In genomic region chr14:25346813-25347610, GRCm38 (mm10) we compare ENCODE assay signal across 9 mouse cellular contexts.
A peak's percentile ranks its signal among the peaks of the same experiment; 100 is the strongest.
DNase-seq lines count a peak whose midpoint lies in the region; ATAC-seq and TF ChIP-seq lines count a peak whose summit lies in the region.
"Had no signal": no experiment of that assay in that cellular context is flagged by ENCODE, and none has a peak within 500 bp of the region (broad histone marks: within the 10 kb centered on the region; RNA-seq: fewer than 3 reads in every experiment).

No protein-coding gene starts in this region.

- peak; percentile 35 for DNase-seq in embryonic facial prominence, embryonic 11.5 days (ENCODE audit: low spot score)
- DNase-seq in embryonic facial prominence, embryonic 10.5 days (ENCODE audit: low spot score): no peak
- peak; percentile 51 to 64 for DNase-seq in kidney, postnatal 36 days
- no peak for DNase-seq in kidney, adult 18-20 months
- peak; percentile 77 to 88 for DNase-seq in cerebellum, adult 2 months
- DNase-seq in left cerebral cortex, postnatal 36 days (ENCODE audit: low spot score in 2 of 2): peak; percentile 66 to 74
- DNase-seq in lung, adult 2 months: no peak
- DNase-seq in hindbrain, embryonic 11.5 days (ENCODE audit: low spot score): no peak
- DNase-seq: B cell, adult 2 months had no signal

- H3K4me1 ChIP-seq in embryonic facial prominence, embryonic 11.5 days (ENCODE audit: control insufficient read depth, insufficient read depth, low read length): peaks cover 7% of the 10 kb centered on the region; the same call in 1 of the 2 replicates
- peaks cover 54% of the 10 kb centered on the region for H3K4me1 ChIP-seq in embryonic facial prominence, embryonic 10.5 days
- H3K4me1 ChIP-seq in cerebellum, adult 2 months (ENCODE audit: control insufficient read depth, insufficient read depth, low read length): peaks cover 32% of the 10 kb centered on the region
- H3K4me1 ChIP-seq in lung, adult 2 months (ENCODE audit: control insufficient read depth, insufficient read depth, low read length): peaks cover 13% of the 10 kb centered on the region
- peaks cover under 1% of the 10 kb centered on the region; the same call in 1 of the 2 replicates for H3K4me1 ChIP-seq in hindbrain, embryonic 11.5 days (replicated peaks; ENCODE audit: control insufficient read depth, insufficient read depth, low read length)

- intact Hi-C loops in left cerebral cortex, postnatal 36 days (cut with DNase I): no loop called here

- H3K9me3 ChIP-seq in embryonic facial prominence, embryonic 11.5 days (replicated peaks; ENCODE audit: control insufficient read depth, low read length): no peaks in the 10 kb centered on the region
- no peaks in the 10 kb centered on the region for H3K9me3 ChIP-seq in embryonic facial prominence, embryonic 10.5 days
- H3K9me3 ChIP-seq in hindbrain, embryonic 11.5 days (ENCODE audit: control insufficient read depth, low read length): no peaks in the 10 kb centered on the region

- no peak overlapping the region for H3K27ac ChIP-seq in embryonic facial prominence, embryonic 11.5 days (replicated peaks; ENCODE audit: low read depth, low read length)
- H3K27ac ChIP-seq in embryonic facial prominence, embryonic 10.5 days (replicated peaks): no peak overlapping the region; the same call in 1 of the 2 replicates
- peak overlapping the region; percentile 96 for H3K27ac ChIP-seq in cerebellum, adult 2 months (ENCODE audit: insufficient read depth, low read length)
- H3K27ac ChIP-seq in hindbrain, embryonic 11.5 days (ENCODE audit: low read depth, low read length): no peak overlapping the region

- 64% methylated on average over 7 of the region's 7 CpGs for WGBS in embryonic facial prominence, embryonic 11.5 days
- WGBS in embryonic facial prominence, embryonic 10.5 days: 76% methylated on average over 7 of the region's 7 CpGs
- WGBS in cerebellum, adult 2 months: 30% methylated on average over 7 of the region's 7 CpGs
- WGBS in lung, adult 2 months: 69% methylated on average over 7 of the region's 7 CpGs
- 71% methylated on average over 7 of the region's 7 CpGs for WGBS in hindbrain, embryonic 11.5 days

- H3K4me2 ChIP-seq in embryonic facial prominence, embryonic 11.5 days (ENCODE audit: low read depth, low read length): no peak overlapping the region
- H3K4me2 ChIP-seq in hindbrain, embryonic 11.5 days (replicated peaks; ENCODE audit: low read depth, low read length): no peak overlapping the region

- no peak for ATAC-seq in embryonic facial prominence, embryonic 11.5 days (replicated peaks; ENCODE audit: insufficient number of reproducible peaks, low FRiP score, low TSS enrichment, low read depth)
- no peak for ATAC-seq in hindbrain, embryonic 11.5 days (ENCODE audit: low FRiP score)

- no peak overlapping the region for H3K9ac ChIP-seq in embryonic facial prominence, embryonic 11.5 days (replicated peaks; ENCODE audit: low read length)
- no peak overlapping the region for H3K9ac ChIP-seq in hindbrain, embryonic 11.5 days (ENCODE audit: low read depth, low read length)

- TF ChIP-seq CTCF in cerebellum, adult 2 months (IDR thresholded peaks at IDR 0.05; ENCODE audit: borderline replicate concordance, insufficient read depth, low read depth, low read length): peak; percentile 19; the same call in 1 of the 2 replicates
- TF ChIP-seq CTCF in lung, adult 2 months (IDR thresholded peaks at IDR 0.05; ENCODE audit: insufficient read depth, low read length): no peak

- no peak for TF ChIP-seq POLR2A in cerebellum, adult 2 months (IDR thresholded peaks at IDR 0.05; ENCODE audit: borderline replicate concordance, insufficient read depth, low read length)
- TF ChIP-seq POLR2A in lung, adult 2 months (IDR thresholded peaks at IDR 0.05; ENCODE audit: borderline replicate concordance, extremely low read depth, low read depth, low read length): no peak

- H3K4me3 ChIP-seq in embryonic facial prominence, embryonic 11.5 days (ENCODE audit: low read depth, low read length): no peak overlapping the region
- H3K4me3 ChIP-seq in embryonic facial prominence, embryonic 10.5 days: no peak overlapping the region
- no peak overlapping the region for H3K4me3 ChIP-seq in cerebellum, adult 2 months (replicated peaks; ENCODE audit: insufficient read depth, low read depth, low read length)
- H3K4me3 ChIP-seq in lung, adult 2 months (replicated peaks; ENCODE audit: extremely low read depth, low read depth, low read length): no peak overlapping the region
- no peak overlapping the region for H3K4me3 ChIP-seq in hindbrain, embryonic 11.5 days (ENCODE audit: low read depth, low read length)

- no peaks in the 10 kb centered on the region for H3K27me3 ChIP-seq in embryonic facial prominence, embryonic 11.5 days (ENCODE audit: control insufficient read depth, insufficient read depth, low read length)
- no peaks in the 10 kb centered on the region for H3K27me3 ChIP-seq in embryonic facial prominence, embryonic 10.5 days (replicated peaks; ENCODE audit: low read depth, poor library complexity, severe bottlenecking)
- no peaks in the 10 kb centered on the region for H3K27me3 ChIP-seq in cerebellum, adult 2 months (ENCODE audit: control insufficient read depth, insufficient read depth, low read length)
- H3K27me3 ChIP-seq in hindbrain, embryonic 11.5 days (ENCODE audit: control insufficient read depth, insufficient read depth, low read length): no peaks in the 10 kb centered on the region

- no peaks in the 10 kb centered on the region for H3K36me3 ChIP-seq in embryonic facial prominence, embryonic 11.5 days (replicated peaks; ENCODE audit: control insufficient read depth, insufficient read depth, low read depth, low read length)
- H3K36me3 ChIP-seq in embryonic facial prominence, embryonic 10.5 days (replicated peaks): no peaks in the 10 kb centered on the region
- H3K36me3 ChIP-seq in hindbrain, embryonic 11.5 days (ENCODE audit: control insufficient read depth, insufficient read depth, low read length): no peaks in the 10 kb centered on the region

Comparison
In these comparisons a context has a peak if more than half of its experiments do, and no peak if none do; other contexts are left out.
1. DNase-seq: peak in embryonic facial prominence, embryonic 11.5 days (single experiment), kidney, postnatal 36 days (2 of 2), cerebellum, adult 2 months (2 of 2) and left cerebral cortex, postnatal 36 days (2 of 2); none in embryonic facial prominence, embryonic 10.5 days (single experiment), kidney, adult 18-20 months (single experiment), lung, adult 2 months (single experiment) and hindbrain, embryonic 11.5 days (single experiment).